9 mouse cellular contexts compared by ENCODE assay signal in the genomic region with DNA sequence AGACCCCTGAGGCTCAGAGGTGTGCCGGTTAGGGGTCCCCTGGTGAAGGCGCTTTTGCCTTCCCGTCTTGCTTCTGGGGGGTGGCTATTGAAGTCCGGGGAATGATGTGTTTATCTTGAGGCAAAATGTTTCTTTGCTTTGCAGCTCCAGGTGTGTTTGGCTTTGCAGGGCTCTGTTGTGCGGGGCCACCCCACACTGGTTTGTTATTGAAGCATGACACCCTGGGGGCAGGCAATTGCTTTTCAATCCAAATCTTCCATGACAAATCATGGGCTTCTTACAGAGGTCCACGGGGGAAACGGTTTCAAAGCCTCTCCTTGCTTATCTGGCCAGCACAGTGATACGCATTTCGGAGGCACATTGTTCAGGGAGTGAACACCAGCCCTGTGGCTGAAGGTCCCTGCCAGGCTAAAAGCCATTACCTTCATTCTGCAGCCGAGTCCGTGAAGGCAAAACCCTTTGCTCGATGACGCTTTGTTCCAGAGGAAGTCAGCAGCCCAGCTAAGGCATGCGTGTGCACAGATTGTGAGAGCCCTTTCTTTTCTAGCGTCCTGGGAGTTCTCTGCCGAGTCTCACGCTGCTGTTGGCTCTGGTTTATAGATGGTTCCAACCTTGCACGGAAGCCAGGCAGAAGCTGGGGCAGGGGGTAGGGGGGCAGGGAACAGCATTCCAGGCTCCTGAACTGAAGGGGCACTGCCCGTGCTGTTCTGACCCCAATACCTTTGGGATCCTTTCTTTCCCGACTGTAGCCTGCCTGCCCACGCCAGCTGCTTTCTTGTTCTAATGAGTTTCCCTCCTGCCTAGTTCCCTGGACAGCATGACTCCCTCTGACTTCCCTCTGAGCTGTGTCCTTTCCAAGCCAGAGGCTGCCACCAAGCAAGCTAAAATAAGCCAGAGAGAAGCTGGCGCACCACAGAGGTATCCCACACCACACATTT.
DNase-seq lines count a peak whose midpoint lies in the region; ATAC-seq and TF ChIP-seq lines count a peak whose summit lies in the region.
"Had no signal": no experiment of that assay in that cellular context is flagged by ENCODE, and none has a peak within 500 bp of the region (broad histone marks: within the 10 kb centered on the region; RNA-seq: fewer than 3 reads in every experiment).

No protein-coding gene starts in this region.

- H3K36me3 ChIP-seq in embryonic facial prominence, embryonic 12.5 days: no peaks in the 10 kb centered on the region
- no peaks in the 10 kb centered on the region for H3K36me3 ChIP-seq in midbrain, embryonic 12.5 days
- no peaks in the 10 kb centered on the region for H3K36me3 ChIP-seq in thymus, adult 2 months (ENCODE audit: control insufficient read depth, insufficient read depth, low read length)

- TF ChIP-seq CTCF in thymus, adult 2 months (IDR thresholded peaks at IDR 0.05; ENCODE audit: borderline replicate concordance, control insufficient read depth, extremely low read depth, insufficient read depth, low read length, poor library complexity): no peak

- no peak overlapping the region for H3K4me3 ChIP-seq in embryonic facial prominence, embryonic 12.5 days
- peak overlapping the region; percentile 16 for H3K4me3 ChIP-seq in midbrain, embryonic 12.5 days
- H3K4me3 ChIP-seq in thymus, adult 2 months (ENCODE audit: control insufficient read depth, insufficient read depth, low read length): no peak overlapping the region
- H3K4me3 ChIP-seq: erythroblast, embryonic 14.5 days had no signal

- peak overlapping the region; percentile 36 for H3K9ac ChIP-seq in embryonic facial prominence, embryonic 12.5 days
- peak overlapping the region; percentile 37 for H3K9ac ChIP-seq in midbrain, embryonic 12.5 days (replicated peaks)

- peak overlapping the region; percentile 43 for H3K4me2 ChIP-seq in embryonic facial prominence, embryonic 12.5 days (replicated peaks)
- H3K4me2 ChIP-seq in midbrain, embryonic 12.5 days (replicated peaks): peak overlapping the region; percentile 48

- intact Hi-C loops in heart, postnatal 10 days (cut with DNase I): no loop called here

- 8% methylated on average over 22 of the region's 22 CpGs for WGBS in embryonic facial prominence, embryonic 12.5 days
- WGBS in midbrain, embryonic 12.5 days: 9% methylated on average over 22 of the region's 22 CpGs
- 91% methylated on average over 22 of the region's 22 CpGs for WGBS in thymus, adult 2 months

- no peaks in the 10 kb centered on the region for H3K9me3 ChIP-seq in embryonic facial prominence, embryonic 12.5 days
- H3K9me3 ChIP-seq in midbrain, embryonic 12.5 days: no peaks in the 10 kb centered on the region

- peaks cover 16% of the 10 kb centered on the region for H3K4me1 ChIP-seq in embryonic facial prominence, embryonic 12.5 days
- H3K4me1 ChIP-seq in midbrain, embryonic 12.5 days: peaks cover 33% of the 10 kb centered on the region
- H3K4me1 ChIP-seq in thymus, adult 2 months (replicated peaks; ENCODE audit: control insufficient read depth, insufficient read depth, low read length): peaks cover 5% of the 10 kb centered on the region

- 0 out of 2 replicates have a peak, but pooled peaks cover 6% of the 10 kb centered on the region for H3K27me3 ChIP-seq in embryonic facial prominence, embryonic 12.5 days
- peaks cover 53% of the 10 kb centered on the region for H3K27me3 ChIP-seq in midbrain, embryonic 12.5 days
- no peaks in the 10 kb centered on the region for H3K27me3 ChIP-seq in thymus, adult 2 months (ENCODE audit: control insufficient read depth, insufficient read depth, low read length)

- no peak for TF ChIP-seq POLR2A in thymus, adult 2 months (IDR thresholded peaks at IDR 0.05; ENCODE audit: control insufficient read depth, extremely low read depth, insufficient read depth, low read length, poor library complexity)

- DNase-seq in layer of hippocampus, adult 11-12 months (ENCODE audit: low spot score): peak; percentile 19
- no peak for DNase-seq in layer of hippocampus, adult 18-20 months (ENCODE audit: low spot score in 2 of 2)
- DNase-seq in heart, postnatal 10 days: peak; percentile 65 to 67
- DNase-seq in thymus, adult 2 months: no peak
- no peak for DNase-seq in cerebellum, adult 11 months
- no peak for DNase-seq in thymus, postnatal 4 days

- H3K27ac ChIP-seq in embryonic facial prominence, embryonic 12.5 days: peak overlapping the region; percentile 63
- peak overlapping the region; percentile 78 for H3K27ac ChIP-seq in midbrain, embryonic 12.5 days (replicated peaks)
- H3K27ac ChIP-seq in thymus, adult 2 months (ENCODE audit: control insufficient read depth, insufficient read depth, low read length): no peak overlapping the region

- ATAC-seq in embryonic facial prominence, embryonic 12.5 days (ENCODE audit: insufficient number of reproducible peaks, insufficient read depth, low FRiP score, low TSS enrichment): no peak
- peak; percentile 76 for ATAC-seq in midbrain, embryonic 12.5 days (ENCODE audit: low FRiP score, low read depth)

Comparison
In these comparisons a context has a peak if more than half of its experiments do, and no peak if none do; other contexts are left out.
1. DNase-seq: peak in layer of hippocampus, adult 11-12 months (single experiment) and heart, postnatal 10 days (2 of 2); none in layer of hippocampus, adult 18-20 months (0 of 2), thymus, adult 2 months (single experiment), cerebellum, adult 11 months (single experiment) and thymus, postnatal 4 days (single experiment).